Mouse (Mus musculus) brain, embryonic 14.5 days (tissue): ENCODE measurements around the gene Cadps2. TPM values are rescaled to one million over a fixed set of nuclear protein-coding genes. Genes with fewer than 3 reads are reported as not detected.

Experiments used
- DNase-seq: peaks from one replicate; pipeline ENCODE4 v3.0.0-alpha.2; 2011; ENCODE audit warnings: low read depth
- CTCF ChIP-seq: fragments of 200-500 bp; IDR thresholded peaks from 2 replicates; pipeline ENCODE4 v1.5.1; 2012; ENCODE audit warnings: inconsistent platforms, mild to moderate bottlenecking, moderate library complexity, borderline replicate concordance; ENCODE audit not compliant: insufficient read depth, insufficient read length; ENCODE audit errors: extremely low read depth
- POLR2A ChIP-seq: fragments of 200-500 bp; IDR thresholded peaks from 2 replicates; pipeline ENCODE4 v1.6.1; 2012; ENCODE audit warnings: mild to moderate bottlenecking, inconsistent platforms, borderline replicate concordance; ENCODE audit not compliant: poor library complexity, insufficient read depth, insufficient read length, severe bottlenecking; ENCODE audit errors: extremely low read depth
- polyA plus RNA-seq: library from polyadenylated mRNA; depleted of rRNA; stranded (reverse); fragments of >200 nt; gene quantifications from 2 replicates; pipeline ENCODE4 v1.2.3, GENCODE M21; 2012

Cadps2 gene
- polyA plus RNA-seq, 1 experiment, result 7.7 TPM

DNA sequence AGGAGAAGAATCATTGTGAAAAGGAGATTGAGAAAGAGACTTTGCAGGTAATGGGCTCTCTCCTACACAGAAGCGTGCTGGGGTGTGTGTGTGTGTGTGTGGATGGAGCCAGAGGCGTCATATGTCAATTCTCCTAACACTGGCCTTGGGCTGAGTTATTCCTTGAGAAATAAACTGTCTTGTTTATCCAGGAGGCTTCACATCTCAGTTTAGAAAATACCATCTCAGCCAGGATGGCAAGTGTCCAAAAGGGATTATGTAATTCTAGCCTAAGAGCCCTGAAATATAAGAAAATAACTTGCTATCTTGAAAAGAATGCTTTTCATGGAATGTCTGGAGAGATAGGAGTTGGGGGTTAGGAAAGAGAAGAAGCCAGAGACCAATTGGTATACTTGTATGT lies 264.1 kb downstream of the Cadps2 start:
- TF ChIP-seq POLR2A, result no peak
- no peak for TF ChIP-seq CTCF
- no peak for DNase-seq

- DNase-seq, result no peak
- no peak for TF ChIP-seq POLR2A
- no peak for TF ChIP-seq CTCF
Observed at GRCm38 (mm10) chr6:23573750-23574149, 265.5 kb downstream of the Cadps2 start.

DNA sequence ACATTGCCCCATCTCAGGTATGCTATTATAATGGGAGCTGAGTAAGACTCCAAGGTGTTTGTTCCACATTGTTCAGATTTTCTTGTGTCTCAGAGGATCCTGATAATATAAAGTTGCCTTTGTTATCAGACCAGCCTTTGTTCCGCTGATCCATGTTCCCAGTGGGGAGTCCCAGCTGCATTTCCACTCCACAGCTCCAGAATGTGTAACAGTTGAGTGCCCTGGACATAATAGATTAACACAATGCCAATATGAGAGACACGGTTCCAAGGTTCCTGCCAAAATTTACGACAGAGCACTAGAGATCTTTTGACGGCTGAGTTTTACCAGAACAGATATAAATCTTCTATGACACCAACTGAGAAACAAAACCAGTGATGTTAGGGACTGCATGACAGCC lies 266.8 kb downstream of the Cadps2 start:
- TF ChIP-seq POLR2A (no peak), CTCF (no peak)
- DNase-seq, result no peak

DNA sequence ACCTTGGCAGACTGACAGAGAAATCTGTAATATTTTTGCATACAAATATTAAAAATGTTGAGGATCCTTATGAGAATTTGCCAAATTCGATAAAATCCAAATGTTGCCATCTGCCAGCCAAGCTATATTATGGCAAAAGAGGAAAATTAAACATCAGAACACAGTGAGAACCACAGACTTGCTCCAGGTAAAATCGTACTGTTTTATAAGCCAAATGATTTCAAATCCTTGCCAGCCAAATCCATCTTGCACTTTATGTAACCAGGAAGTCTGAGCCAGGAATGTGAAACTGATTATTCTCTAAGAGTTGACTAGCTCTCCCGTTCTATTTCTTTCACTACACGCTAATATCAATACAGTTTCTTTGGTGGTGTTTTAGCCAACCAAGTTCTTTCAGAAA lies 269.5 kb downstream of the Cadps2 start:
- TF ChIP-seq CTCF (no peak), POLR2A (no peak)
- peak; percentile 35 for DNase-seq

DNA sequence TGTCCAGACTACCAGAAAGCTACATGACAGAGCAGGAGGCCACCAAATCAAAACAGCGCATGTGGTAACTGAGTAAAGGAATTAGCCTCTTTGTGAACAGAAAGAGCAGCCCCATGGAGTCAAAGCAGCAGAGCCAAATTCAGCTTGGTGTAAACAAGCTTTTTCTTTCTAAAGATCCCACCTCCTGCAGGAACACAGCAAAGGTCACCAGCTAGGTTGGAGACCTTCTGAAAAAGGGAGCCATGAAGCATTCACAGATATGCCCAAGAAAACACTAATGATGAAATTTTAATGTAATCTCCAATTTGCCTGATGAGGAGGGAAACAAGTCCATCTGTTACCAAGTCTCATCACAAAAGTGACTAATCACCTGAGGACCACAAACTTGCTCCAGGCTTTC lies 270.5 kb downstream of the Cadps2 start:
- no peak for DNase-seq
- no peak for TF ChIP-seq POLR2A
- no peak for TF ChIP-seq CTCF

DNA sequence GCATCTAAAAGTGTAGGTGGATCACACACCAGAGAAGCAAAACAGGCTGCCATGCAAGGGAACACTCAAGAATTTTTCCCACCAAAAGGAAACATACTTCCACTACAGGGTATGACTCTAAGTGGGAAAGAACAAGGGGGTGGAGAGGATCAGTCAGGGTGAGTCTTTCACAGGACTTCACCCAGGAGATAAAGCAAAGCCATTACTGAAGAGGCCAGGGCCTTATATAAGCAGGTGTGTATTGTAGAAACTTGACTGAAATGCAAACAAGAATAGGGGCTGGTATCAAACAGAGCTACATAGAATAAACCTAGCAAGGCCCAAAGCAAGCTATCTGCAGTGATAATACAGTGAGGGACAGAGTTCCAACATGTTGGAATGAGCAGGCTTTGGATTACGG lies 271.6 kb downstream of the Cadps2 start:
- TF ChIP-seq CTCF (no peak), POLR2A (no peak)
- no peak for DNase-seq

- TF ChIP-seq POLR2A, result no peak
- no peak for TF ChIP-seq CTCF
- no peak for DNase-seq
Observed at GRCm38 (mm10) chr6:23549874-23550273, 289.3 kb downstream of the Cadps2 start.

DNA sequence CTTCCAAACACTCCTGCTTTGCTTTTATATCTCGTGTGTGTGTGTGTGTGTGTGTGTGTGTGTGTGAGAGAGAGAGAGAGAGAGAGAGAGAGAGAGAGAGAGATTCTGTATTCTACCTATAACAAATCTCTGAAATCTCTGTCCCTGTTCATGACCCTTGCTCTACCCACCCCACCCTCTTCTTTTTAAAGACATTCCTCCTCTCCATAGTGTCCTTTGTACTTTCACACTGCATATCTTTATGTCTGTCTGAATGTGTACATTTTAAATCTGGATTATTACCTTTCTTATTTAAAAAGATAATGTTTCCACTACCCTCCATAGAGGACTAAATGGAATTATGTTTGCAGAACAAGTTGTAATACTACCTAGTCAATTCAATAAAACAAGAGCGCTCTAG lies 315.5 kb downstream of the Cadps2 start:
- DNase-seq, result no peak

GRCm38 (mm10) chr6:23522556-23522955 lies 316.7 kb downstream of the Cadps2 start:
- no peak for DNase-seq
- TF ChIP-seq POLR2A, result no peak
- TF ChIP-seq CTCF, result no peak

More for the DNA sequence above, 315.5 kb downstream of the Cadps2 start:
- TF ChIP-seq POLR2A, result no peak
- TF ChIP-seq CTCF, result no peak

GRCm38 (mm10) chr6:23498611-23499010 lies 340.6 kb downstream of the Cadps2 start:
- TF ChIP-seq POLR2A (no peak), CTCF (no peak)
- peak; percentile 10 for DNase-seq

DNA sequence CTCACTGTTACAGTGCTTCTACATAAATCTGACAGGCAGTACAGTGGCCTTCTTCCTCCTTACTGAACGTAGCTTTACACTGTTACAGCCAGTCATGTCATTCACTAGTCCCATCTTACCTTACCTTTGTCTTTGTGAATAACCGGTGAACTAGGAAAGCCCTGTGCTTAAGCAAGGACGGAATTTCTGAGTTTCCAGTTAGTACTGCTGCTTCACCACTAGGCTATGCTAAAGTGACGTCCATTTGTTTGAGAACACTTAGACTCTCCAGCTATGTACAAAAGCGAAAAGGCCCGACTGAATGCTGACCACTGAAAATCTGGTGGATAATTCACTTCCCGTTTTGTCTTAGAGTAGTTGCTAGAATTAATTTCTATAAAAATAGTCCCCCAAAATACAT lies 347.4 kb downstream of the Cadps2 start:
- peak; percentile 85 for DNase-seq

GRCm38 (mm10) chr6:23490431-23490830 lies 348.8 kb downstream of the Cadps2 start:
- no peak for DNase-seq
- TF ChIP-seq POLR2A (no peak), CTCF (no peak)

More for the DNA sequence above, 347.4 kb downstream of the Cadps2 start:
- no peak for TF ChIP-seq POLR2A
- TF ChIP-seq CTCF, result peak; percentile 70; the same call in 1 of the 2 replicates

- no peak for DNase-seq
- TF ChIP-seq POLR2A, result no peak
- no peak for TF ChIP-seq CTCF
Observed at GRCm38 (mm10) chr6:23489046-23489445, 350.2 kb downstream of the Cadps2 start.

- TF ChIP-seq POLR2A (no peak), CTCF (peak; percentile 59; the same call in 1 of the 2 replicates)
- peak; percentile 60 for DNase-seq
Observed at GRCm38 (mm10) chr6:23472686-23473085, 366.5 kb downstream of the Cadps2 start.
